Mouse (Mus musculus) heart, adult 2 months (tissue): Measurements from ENCODE around the gene Eno4.

ENCODE experiments used
- CTCF ChIP-seq: fragments of 200-600 bp; IDR thresholded peaks from 2 replicates; pipeline ENCODE4 v1.8.1; 2022; ENCODE audit warnings: antibody characterized with exemption, mild to moderate bottlenecking, moderate library complexity
- POLR2A ChIP-seq: fragments of 200-500 bp; IDR thresholded peaks from 2 replicates; pipeline ENCODE4 v1.6.1; 2011; ENCODE audit warnings: mild to moderate bottlenecking, low read depth, low read length, control low read depth; ENCODE audit not compliant: insufficient read depth

GRCm38 (mm10) chr19:58933062-58933461, 10.2 kb upstream of the Eno4 start:
- TF ChIP-seq CTCF (no peak), POLR2A (no peak)
